Mouse (Mus musculus): ENCODE measurements around the gene Olfr1474.
"Not testable (repeated sequence)": the region's sequence is repeated elsewhere in the genome, so short reads cannot be mapped to it uniquely, and the experiment has no call there.

The Olfr1474 gene

DNA sequence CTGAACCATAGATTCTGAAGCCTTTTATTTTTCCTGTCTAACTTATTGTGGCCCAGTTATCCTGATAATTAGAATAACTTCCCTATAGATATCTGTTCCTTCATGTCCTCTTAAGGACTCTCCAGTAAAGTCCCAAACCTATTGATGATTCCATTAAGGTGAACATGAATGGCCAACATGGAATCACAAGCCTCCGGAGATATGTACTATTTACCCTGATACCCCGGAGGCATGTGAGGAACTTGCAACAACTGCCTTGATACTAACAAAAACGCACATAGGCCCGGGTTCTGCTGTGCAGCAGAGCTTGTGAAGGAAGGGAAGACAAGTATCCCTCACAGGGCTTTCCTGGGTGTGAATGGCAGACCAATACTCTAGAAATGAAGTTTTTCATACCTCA, at the start of gene Olfr1474:
Gene Olfr1474 (plus strand): TSS at position 301 of the 400 bp plus-strand sequence.
- not testable (repeated sequence) for DNase-seq (ENCODE audit: low read depth in 1 of 2, low spot score in 2 of 2)

DNA sequence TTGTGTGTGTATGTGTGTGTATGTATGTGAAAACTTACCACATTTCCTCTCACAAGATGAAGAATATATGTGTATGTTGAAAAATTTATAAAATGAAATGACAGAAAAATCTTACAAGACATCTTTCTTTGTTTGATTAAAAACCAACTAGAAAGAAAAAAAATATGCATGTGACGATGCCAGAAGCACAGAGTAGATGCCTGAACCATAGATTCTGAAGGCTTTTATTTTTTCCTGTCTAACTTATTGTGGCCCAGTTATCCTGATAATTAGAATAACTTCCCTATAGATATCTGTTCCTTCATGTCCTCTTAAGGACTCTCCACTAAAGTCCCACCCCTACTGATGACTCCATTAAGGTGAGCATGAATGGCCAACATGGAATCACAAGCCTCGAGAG, 26.3 kb upstream of the Olfr1474 start, which contains the start of gene Olfr1471:
Gene Olfr1471 (plus strand): TSS at position 301 of the 400 bp plus-strand sequence.
- DNase-seq (ENCODE audit: low read depth in 1 of 2, low spot score in 2 of 2): not testable (repeated sequence)

DNA sequence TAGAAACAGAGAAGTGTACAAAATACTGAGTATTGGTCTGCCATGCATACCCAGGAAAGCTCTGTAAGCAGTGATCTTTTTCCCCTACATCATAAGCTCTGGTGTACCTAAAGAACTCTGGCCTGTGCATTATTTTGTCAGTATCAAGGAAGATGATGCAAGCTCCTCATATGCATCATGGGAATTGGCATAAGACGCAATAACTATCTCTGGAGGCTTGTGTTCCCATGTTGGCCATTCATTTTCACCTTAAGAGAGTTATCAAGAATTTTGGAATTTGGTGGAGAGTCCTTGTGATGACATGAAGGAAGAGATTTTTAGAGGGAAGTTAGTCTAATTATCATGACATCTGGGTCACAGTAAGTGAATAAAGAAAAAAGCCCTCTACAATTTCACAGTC, 13.4 kb upstream of the Olfr1474 start, which contains the start of gene Olfr1472:
Gene Olfr1472 (minus strand): TSS at position 101 of the 400 bp plus-strand sequence.
- DNase-seq (ENCODE audit: low read depth in 1 of 2, low spot score in 2 of 2): no peak

DNA sequence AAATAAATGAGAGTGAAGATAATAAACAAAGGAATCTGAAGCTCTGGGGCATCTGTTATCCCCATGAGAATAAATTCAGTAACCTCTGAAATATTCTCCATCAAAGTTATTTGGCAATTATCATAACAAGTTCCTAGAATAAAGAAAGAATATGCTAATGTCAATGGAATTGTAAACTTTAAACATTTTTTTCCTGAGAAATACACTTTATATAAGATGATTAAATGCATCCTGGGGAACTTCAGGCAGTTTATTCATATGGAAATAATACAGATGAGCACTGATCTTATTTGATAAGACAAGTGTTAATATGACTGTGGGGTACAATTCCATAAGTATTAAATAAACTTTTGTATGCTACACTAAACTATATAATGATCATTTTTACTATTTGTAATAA, 10.7 kb downstream of the Olfr1474 start, which contains the start of gene Olfr1475:
Gene Olfr1475 (minus strand): TSS at position 101 of the 400 bp plus-strand sequence.
- DNase-seq (ENCODE audit: low read depth in 1 of 2, low spot score in 2 of 2): no peak

DNA sequence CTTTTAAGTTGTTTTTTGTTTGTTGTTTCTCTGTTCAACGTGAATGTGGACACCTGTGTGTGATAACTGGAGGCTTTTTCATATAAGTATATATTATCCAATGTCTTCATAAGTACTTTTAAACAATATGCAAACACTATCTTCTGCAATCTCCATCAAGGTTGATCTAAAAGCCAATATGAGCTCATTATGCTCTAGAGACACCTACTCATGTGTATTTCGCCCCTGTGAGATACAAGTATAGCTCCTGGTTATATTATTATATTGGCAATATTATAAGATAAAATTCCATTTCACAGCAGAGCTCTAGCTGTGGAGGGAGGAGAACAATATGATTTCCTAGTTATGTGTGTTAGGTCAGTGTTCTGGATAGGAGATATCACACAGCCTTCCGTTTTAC, 30.9 kb downstream of the Olfr1474 start, which contains the start of gene Olfr1477:
Gene Olfr1477 (plus strand): TSS at position 301 of the 400 bp plus-strand sequence.
- DNase-seq (ENCODE audit: low read depth in 1 of 2, low spot score in 2 of 2): no peak

Measured in monocyte, adult 2 months (primary cell).